Mouse (Mus musculus): ENCODE measurements at regions not wholly inside any gene's neighbourhood (a gene's known extent, or its start where the extent isn't known, plus 50 kb on each side); places are given as distances from the start of the nearest gene placed in this dataset.

DNA sequence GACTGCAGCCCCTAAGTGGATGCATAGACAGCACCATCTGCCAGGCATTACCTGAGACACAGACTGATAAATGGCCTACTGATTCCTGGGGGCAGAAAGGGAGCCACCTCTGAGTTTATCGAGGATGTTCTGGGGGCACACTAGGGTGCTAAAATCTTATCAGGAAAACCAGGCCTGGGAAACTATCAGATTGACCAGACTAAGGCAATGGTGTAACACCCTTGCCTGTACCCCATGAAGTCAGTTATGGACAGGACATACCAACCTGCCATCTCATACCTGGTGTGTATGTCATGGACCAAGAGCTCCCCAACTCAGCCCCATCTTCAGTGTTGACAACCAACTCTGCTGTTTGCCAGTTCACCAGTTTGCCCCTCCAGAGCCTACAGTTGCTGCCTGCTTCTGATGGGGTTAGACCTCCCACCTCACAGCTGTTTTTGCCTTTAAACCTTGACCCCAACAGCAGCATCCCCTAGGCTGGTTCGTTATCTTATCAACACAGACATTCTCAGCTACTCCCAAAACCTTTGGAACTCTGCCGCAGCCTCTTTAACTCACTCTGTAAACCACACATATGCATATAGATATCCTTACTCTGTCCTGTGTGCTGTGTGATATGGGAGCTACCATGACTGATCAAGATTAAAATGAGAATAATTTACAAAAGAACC lies 83.6 kb upstream of the Irs2 start:
- no peak for TF ChIP-seq CTCF (IDR thresholded peaks at IDR 0.05; ENCODE audit: low read depth, low read length)
- no peak for TF ChIP-seq POLR2A (IDR thresholded peaks at IDR 0.05; ENCODE audit: extremely low read depth, insufficient read depth, low read length)

Measured in liver, adult 2 months (tissue).